Mouse (Mus musculus) lung, postnatal 14 days (tissue): ENCODE data around the gene Samd4.
A peak's percentile ranks its signal among the peaks of the same experiment; 100 is the strongest.

Experiments used
- DNase-seq: peaks from one replicate; pipeline ENCODE4 v3.0.0; 2021

Gene Samd4

DNA sequence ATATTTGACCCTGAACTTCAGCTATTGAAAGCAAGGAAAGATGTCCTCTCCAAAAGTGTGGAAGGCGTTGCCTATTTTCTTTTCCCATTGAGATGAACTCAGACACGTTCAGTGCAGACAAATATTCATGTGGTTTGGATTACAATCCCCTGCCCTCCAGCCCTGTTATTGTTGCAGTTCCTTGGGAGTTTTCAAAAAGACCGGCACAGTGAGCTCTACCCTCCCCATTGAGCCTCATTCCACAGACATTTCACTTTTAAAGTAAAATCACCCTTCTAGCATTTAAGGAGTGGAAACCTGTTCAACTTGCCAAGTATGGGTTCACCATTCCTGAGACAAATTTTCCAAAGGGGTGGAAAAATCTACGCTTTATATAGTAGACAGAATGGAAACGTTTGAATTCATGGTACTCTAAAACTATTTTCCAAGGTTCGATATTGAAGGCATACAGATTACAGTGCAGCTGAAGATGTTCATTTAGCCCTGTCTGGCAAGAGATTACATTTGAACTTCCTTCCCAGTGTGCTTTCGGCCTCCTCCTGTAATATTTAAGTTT is 76.6 kb downstream of the Samd4 start:
- DNase-seq, result no peak

DNA sequence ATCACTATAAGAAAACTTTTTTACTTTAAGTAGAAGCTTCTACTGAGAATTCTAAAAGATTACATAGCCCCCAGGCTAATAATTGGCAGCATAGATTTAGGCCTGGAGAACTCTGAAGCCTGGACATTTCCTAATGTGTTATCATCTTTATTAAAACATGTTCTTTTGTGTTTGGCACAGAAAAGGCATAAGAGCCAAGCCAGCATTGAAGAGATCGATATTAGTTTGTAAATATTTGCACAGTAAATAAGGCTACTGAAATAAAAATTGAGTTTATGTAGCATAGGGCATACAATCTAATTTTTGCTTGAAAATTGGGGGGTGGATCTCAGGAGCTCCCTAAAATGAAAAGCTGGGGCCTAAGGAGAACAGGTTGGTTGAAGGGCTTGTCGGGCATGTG is 77.2 kb downstream of the Samd4 start:
- no peak for DNase-seq

DNA sequence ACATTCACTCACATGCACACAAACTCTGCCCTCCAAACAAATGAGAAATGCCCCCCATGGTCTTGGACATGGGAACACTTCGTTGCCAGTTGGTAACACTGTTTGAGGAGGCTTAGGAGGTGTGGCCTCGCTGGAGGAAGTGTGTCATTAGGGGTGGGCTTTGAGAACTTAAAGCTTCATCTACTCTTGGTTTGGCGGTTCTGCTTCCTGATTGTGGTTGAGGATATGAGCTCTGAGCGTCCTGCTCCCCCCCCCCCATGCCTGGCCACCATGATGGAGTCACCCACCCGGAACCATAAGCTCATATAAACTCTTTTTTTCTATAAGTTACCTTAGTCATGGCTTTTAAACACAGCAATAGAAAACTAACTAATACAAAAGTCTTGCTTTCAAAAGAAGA is 80.2 kb downstream of the Samd4 start:
- no peak for DNase-seq

DNA sequence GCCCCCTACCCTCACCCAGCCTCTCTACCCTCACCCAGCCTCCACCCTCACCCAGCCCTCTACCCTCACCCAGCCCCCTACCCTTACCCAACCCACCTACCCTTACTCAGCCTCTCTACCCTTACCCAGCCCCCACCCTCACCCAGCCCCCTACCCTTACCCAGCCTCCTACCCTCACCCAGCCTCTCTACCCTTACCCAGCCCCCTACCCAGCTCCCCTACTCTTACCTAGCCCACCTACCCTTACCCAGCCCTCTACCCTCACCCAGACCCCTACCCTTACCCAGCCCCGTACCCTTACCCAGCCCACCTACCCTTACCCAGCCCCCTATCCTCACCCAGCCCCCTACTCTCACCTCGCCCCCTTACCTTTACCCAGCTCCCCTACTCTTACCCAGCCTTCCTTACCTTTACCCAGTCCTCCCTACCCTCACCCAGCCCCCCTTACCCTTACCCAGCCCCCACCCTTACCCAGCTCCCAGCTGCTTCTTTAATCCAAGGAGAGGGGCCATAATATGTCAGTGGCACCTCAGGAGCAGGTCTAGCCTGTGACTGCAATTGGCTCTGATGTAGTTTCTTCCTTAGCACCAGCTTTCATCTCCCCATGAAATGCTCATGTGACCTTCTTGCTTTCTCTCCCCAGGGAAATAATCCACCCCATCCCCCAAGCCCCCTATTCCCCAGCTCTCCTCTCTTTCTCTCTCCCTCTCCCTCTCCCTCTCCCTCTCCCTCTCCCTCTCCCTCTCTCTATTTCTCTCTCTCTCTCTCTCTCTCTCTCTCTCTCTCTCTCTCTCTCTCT is 81.6 kb downstream of the Samd4 start:
- no peak for DNase-seq

DNA sequence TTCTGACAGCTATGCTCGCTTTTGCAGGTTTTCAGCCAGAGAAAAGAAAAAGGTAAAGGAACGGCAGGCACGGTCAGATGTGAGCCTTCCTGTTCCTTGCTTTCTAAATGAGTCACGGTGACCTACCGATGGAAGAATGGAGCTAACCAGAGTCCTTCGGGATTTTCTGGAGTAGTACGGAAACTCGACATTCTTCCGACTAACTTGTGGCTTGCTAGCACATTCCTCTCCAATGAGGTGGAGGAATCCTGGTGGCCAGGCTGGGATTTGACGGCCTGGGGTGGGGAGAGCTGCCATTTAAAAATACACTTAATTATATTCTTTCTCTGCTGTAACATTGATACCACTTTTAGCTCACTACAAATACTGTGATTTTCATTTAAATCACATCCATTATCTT is 83.6 kb downstream of the Samd4 start:
- peak; percentile 47 for DNase-seq

DNA sequence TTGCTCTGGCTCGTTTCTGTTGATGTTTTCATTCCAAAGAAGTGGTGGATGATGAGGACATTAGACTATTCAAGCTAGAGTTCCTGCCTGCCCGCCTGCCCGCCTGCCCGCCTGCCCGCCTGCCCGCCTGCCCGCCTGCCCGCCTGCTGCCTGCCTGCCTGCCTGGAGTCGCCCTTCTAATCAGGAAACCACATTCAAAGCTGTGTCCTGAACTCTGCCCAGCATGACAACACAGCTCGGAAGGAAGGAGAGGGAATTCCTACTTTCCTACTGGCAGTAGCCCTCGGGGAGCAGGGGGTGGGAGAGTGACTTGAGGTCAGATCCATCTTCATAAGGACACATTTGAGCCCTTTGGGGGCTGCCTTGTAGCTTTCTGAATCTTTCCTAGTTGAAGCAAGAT is 85.4 kb downstream of the Samd4 start:
- peak; percentile 28 for DNase-seq

DNA sequence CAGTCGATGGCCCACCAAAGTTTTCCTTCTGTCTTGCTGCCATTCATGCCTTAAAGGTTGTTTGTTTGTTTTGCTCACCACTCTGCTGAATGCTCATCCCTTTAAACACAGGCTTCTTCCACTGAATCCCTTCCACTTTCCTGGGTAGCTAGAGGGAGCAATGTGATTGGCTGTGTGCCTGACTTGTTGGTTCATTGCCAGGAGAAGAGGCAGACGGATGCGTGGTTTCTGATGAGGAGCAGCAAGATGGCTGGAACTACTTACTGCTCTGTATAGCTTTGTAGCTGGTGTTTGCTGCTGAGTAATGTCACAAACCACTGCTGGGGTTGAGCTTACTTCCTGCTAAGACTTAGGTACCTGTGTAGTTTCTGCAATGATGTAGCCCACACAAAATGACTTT is 88.0 kb downstream of the Samd4 start:
- DNase-seq, result peak; percentile 56

DNA sequence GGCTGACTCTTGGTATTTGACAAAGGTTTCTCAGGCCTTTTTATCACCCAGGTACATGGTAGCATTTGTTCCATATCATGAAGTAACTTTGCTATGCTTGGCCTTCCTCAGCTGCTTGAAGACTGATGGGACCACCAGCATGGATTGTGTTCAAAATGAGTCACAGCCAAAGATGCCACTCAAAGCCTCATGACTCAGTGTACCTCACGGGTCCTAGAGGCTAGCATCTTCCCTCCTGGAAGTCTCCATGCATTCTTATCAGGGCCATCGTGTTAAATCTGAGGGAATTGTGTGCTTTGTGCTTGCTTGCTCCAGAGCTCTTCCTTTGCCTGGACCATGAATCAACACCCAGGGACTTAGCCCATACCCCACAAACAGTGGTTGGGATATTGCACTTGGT is 89.1 kb downstream of the Samd4 start:
- DNase-seq, result no peak

DNA sequence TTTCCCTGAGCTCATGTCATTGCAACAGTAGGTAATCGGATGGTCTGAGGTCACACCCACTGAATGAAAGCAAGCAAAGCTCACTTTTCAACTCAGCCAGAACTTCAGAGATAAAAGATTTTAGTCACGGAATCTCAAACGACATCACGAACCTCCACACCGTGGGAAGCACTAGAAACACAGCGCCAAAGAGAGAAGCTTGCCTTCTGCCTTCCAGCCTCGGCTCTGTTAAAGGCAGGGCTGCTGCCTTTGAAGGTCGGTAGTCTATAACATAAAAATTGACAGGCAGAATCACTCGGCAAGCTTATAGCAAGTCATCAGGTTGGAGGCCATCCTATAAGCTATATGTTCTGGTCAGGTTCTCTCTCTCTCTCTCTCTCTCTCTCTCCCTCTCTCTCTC is 92.2 kb downstream of the Samd4 start:
- no peak for DNase-seq

DNA sequence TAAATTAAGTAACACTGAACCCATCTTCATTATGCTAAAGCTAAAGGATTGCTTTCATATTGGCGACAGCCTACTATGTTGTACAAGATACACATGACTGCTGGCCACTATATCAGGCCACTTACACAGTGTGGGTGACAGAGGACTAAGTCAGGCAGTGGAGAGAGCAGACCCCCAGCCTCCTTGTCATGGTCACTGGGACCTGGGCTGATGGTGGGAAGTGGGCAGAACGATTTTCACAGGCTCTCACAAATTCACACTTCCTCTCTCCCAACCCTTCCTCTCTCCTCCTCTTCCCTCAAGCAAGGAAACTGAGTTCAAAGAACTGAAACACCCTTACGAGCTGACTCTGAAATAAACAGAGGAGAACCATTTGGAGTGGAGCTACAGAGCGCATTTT is 93.3 kb downstream of the Samd4 start:
- DNase-seq, result no peak

DNA sequence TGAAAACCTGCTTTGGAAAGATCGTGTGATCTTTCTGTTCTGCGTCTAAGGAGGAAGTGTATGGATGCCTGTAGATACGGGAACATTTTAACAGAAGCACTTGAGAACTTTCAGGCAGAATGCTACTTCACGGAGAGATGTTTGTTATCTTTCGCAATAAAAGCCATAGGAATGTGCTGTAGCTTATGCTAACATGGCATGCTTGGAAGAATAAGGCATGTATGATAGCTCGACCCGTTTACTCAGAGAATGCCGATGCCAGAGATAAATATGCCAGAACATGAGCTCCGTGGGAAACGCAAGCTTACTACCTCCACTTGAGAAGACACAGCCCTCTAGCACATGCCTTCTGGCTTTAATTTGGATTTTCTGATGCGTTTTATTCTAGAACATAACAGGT is 94.1 kb downstream of the Samd4 start:
- DNase-seq, result no peak

DNA sequence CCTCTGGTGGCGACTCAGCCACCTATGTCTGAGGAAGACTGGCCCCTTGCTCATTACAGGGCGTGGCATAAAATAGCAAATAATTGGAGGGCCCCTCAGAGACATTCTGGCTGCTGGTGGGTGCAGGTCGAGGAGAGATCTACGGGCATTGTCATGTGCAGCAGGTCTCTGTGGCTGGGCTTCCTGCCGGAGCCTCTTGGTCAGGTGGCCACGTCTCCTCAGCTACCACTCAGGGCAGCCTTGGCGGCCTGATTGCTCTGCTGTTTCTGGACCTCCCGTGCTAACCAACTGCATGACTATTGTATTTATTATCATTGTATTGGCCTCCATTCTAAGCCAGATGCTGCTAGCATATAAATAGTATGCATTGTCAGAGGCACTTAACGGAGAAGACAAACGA is 95.0 kb downstream of the Samd4 start:
- DNase-seq, result no peak

DNA sequence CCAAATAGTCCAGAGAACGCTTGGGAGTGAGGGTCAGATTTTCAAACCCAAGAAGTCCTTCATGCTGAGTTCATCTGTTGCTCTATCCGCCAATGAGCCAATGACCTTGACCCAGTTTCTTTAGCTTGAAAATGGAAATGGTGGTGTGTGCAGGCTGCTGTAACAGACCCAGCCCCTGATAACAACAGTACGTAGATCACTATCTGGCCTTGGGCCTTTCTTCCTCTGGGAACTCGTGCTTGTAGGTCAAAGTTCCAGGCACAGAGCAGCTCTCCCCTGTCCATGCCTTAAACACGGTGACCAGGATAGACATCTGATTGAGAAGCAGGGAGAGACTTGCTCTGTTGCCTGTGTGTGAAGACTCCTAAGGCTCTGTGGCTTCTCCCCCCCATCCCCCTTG is 96.5 kb downstream of the Samd4 start:
- no peak for DNase-seq

DNA sequence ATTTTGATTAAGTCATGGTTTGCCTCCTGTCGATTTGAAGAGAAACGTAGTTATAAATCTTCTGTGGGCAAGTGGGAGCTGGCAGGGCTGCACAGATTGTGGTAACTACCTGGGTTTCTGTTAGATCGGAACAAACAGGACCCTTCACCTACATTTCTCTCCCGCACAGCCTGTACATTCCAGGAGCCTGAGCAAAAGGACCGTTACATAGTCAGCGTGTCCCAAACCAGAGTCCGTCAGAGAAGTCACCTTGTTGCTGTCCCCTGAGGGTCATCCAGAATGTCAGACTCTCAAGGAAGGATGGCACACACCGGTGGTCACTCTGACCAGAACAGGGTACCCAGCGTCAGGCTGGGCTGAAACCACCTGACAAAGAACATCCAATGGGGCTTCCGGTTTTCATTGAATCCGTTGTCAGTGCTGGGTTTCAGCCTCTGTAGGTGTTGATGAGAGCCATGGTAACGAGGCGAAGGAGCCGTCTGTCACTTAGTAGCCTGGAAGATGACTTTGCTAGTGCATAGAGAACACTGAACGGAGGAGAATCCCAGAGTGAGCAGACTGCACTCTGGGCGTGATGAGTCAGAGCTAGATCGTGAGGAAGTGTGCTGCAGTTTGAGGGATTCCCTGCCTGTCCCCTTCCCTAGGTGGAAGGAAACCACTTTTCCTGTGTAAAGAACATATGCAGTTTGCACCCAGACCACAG is 98.2 kb downstream of the Samd4 start:
- DNase-seq, result no peak

DNA sequence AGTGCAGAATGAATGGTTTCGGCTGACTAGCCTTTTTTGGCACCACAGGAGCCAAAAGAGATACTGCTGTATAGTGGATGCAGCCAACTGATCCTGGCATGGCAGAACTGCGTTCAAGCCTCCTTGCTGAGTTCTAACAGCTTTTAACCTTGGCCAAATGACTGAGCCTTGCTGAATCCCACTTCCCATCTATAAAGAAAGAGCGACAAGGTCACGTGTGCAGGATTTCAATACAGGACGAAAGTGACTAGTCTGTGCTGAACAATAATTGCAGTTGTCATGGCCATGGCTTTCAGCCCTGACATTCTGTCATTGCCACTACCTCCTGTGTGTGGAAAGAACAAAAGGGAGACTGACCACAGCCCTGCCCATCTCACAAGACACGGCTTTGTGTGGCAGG is 99.5 kb downstream of the Samd4 start:
- DNase-seq, result no peak

DNA sequence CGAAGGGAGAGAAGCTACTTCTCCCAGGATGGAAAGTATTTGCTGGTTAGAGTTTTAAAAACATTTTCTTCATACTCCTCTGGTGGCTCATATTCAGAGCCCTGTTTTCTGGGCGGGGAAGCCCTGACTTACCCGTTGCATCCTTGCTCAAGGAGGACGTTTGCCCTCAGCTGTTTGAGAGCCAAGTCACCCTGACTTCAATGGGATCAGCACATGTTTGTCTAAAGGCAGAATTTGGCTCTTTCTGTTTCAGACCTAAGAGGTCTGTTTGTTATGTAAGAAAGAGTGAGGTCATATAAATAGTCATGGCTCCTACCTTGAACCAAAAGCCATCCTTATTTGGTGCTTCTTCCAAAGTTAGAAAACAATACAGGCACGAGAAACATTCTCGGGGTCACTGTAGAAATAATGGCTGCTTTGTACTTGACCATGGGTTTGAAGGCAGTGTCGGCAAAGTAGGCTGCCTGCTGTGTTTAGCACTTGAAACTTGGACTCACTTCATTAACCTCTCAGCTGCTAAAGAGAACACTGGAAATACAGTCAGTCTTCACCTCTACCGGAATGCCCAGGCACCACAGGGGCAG is 102.0 kb downstream of the Samd4 start:
- DNase-seq, result no peak

DNA sequence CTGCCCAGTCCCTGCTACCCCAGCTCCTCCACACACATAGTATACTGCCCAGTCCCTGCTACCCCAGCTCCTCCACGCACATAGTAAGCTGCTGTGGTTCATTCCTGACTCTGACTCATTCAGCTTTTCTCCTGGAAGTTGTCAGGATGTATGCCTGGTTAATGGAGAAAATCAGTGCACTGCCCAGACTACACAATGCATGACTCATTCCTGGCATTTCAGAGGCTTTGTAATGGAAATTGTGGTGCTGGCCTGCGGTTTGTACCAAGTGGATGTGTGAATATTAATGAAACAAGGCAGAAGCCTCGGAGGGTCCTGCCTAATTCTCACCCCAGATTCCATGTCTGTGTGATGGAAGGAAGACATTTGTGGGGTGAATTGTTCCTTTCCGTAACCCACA is 107.0 kb downstream of the Samd4 start:
- no peak for DNase-seq

DNA sequence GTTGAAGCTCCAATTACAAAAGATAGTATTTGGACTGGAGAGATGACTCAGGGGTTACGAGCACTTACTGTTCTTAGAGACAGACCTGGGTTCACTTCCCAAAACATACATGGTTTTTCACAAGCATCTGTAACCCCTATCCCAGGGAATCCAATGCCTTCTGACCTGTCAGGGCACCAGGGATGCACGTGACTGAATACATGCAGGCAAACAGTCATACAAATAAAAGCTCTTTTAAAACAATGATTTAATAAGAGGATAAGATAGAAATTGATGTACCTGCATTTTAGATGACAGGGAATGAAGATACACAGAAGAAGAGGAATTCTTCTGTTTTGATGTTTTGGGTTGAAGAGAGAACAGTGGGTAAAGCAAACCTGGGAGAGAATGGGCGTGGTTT is 107.8 kb downstream of the Samd4 start:
- DNase-seq, result no peak

DNA sequence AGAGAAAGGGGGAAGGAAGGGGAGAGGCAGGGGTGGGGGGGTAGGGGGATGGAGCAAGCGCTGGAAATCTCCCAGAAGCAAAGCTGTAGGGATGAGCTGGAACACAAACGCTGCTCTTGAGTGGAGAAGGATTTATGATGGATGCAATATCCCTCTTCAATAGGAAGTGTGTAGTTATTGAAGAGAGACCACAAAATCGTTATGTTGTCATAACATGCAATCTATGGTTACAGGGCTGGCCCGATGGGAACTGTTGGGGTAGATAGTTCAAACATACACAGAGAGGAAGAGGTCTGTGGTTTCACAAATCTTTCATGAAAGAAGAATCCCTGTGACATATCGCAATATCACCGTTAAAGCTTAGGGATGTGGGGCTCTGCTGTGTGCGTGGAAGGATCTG is 112.0 kb downstream of the Samd4 start:
- no peak for DNase-seq

DNA sequence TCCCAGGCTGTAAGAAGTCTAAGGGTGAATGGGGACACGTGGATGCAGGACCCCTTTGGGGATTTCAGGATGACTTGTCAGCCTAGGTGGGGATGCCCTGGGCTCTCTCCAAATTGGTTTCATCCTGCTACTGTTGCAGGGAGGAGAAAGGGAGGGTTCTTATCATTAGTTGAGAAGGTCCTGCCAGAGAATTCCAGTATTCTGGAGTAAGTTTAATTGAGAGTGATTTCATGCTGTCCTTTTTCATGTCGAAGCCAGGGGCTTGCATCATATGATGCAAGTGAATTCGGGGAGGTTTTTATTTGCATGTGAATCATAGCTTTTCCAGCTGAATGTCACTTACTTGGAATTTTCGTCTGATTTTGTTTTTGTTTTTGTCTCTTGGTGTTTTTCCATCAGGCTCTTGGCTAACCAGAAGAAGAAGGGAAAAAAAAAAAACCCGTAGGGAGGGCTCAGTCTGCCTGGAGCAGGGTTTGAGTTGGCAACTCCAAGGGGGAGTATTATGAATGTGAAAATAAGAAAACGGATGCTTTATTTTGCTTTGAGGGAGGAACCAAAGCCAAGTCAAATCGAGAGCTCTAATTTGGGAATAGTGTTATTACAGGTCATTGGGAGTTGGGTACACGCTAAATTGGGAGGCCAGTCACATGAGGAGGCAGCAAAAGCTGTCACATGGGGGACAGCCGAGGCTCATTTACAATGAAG is 116.8 kb downstream of the Samd4 start:
- peak; percentile 19 for DNase-seq

DNA sequence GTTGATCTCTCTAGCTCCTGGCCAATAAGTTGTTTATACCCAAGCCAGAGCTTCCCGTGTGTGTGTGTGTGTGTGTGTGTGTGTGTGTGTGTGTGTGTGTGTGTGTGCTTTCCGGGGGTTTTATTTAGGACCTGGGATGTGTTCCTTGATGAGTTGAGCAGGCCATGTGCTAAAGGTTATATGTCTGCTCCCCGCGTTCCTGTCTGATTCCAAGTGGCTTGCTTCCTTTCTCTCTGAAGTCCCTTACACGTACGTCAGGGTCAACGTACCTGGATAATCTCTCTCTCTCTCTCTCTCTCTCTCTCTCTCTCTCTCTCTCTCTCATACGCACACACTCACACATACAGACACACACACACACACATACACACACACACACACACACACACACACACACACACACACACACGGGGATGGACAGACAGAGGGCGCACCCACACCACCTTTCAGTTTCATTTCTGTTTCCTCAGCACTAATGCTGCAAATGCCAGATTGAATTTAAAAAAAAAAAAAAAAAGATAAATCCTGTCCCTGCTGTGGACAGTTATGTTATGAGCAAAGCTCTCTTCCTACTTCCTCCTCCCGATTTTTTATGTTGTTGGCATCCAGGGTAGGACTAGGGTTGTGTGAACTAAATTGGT is 117.6 kb downstream of the Samd4 start:
- DNase-seq, result peak; percentile 24

DNA sequence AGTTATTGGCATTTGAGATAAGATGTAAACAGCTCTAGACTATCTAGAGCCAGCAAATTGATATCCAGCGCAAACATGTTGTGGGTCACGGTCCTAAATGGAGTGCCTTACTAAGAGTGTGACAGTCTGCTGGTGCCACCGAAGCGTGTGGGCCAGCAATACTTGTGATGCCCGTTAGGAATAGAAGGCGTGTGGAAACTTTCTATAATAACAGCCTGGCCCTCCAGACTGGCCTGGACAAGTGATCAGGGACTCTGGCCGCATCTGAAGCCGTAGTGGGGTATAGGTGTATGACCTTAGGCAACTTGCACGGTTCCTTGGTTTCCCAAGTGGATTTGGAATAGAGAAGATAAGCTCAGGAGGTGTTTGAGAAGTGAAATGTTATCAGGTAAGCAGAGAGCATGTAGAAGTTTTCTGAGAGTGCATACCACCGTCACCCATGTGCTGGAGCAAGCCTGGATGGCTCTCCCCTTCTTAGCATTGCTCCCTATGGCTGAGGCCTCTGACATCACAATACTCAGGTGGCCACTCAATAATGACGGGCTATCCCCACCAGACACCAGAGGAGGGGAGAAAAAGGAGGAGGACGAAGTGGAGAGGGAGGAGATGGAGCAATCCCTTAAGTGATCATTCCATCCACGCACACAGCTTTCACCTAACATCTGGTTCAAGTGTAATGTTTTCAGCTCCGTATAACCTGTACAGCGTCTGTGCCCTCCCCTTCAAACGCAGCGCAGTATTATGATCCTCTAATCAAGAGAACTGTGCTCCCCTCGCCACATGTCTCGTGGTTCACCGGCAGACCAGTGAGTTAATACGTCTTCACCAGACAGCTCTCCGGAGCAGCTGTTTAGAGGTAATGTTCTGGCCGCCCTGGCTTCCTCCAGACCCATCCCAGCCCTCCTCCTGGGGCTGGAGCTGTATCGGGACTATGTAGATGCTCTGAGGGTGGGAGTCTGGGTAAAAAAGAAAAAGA is 118.4 kb downstream of the Samd4 start:
- DNase-seq, result no peak
